Mouse (Mus musculus): ENCODE results near the gene Slc27a3. TPM values are rescaled to one million over a fixed set of nuclear protein-coding genes. Genes with fewer than 3 reads are reported as not detected.

Gene Slc27a3
- polyA plus RNA-seq, 1 experiment from 2014 or later, result 4.3 TPM

DNA sequence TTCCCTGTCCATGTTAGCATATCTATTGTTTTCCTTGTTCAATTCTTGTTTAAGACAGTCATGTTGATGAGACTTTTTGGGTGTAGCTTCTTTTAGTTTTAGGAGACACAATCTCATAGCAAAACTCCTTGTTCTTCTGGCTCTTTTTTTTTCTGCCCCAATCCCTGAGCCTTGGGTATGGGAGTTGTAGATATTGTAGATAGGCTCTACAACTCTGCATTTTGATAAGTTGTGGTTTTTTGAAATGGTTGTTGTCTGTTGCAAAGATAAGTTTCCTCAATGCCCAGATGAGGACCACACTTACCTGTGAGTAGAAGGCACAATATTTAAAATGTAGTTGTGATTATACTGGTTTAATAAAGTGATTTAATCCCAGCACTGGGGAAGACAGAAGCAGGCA is 49.6 kb downstream of the Slc27a3 start:
- peaks cover 2 to 8% of the 10 kb centered on the region in 2 experiments; a peak in 2 of 4 replicates for H3K4me1 ChIP-seq (ENCODE audit: control insufficient read depth in 2 of 2, insufficient read depth in 2 of 2, low read length in 2 of 2)
- H3K9ac ChIP-seq (ENCODE audit: low read length), result no peak overlapping the region
- no peak overlapping the region for H3K4me2 ChIP-seq (ENCODE audit: low read length)
- H3K4me3 ChIP-seq (ENCODE audit: control insufficient read depth in 1 of 2, insufficient read depth in 1 of 2, low read depth in 1 of 2, low read length in 2 of 2), result no peak overlapping the region
- no peaks in the 10 kb centered on the region for H3K9me3 ChIP-seq (ENCODE audit: control insufficient read depth, low read length)
- no peaks in the 10 kb centered on the region for H3K27me3 ChIP-seq (ENCODE audit: control insufficient read depth, insufficient read depth, low read length)
- H3K27ac ChIP-seq (replicated peaks in 1 of 2; ENCODE audit: control insufficient read depth in 1 of 2, insufficient read depth in 1 of 2, low read depth in 2 of 2, low read length in 2 of 2), result no peak overlapping the region
- peaks cover 29% of the 10 kb centered on the region for H3K36me3 ChIP-seq (ENCODE audit: control insufficient read depth, insufficient read depth, low read length)
- no peak for ATAC-seq (ENCODE audit: insufficient number of reproducible peaks, insufficient read depth, low FRiP score, low read depth)

DNA sequence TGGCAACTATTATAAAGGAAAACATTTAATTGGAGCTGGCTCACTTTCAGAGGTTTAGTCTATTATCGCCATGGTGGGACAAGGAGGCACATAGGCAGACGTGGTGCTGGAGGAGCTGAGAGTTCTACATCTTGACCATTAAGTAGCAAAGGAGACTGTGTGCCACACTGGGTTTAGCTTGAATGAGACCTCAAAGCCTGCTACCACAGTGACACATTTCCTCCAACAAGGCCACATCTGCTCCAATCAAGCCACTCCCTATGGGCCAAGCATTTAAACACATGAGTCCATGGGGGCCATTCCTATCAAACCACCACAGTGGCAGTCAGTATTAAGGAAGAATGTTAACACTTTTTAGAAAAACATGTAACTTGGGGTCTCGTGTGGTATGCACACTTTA is 51.5 kb downstream of the Slc27a3 start:
- Histone ChIP-seq H3K9me3 (ENCODE audit: control insufficient read depth, low read length) (no peaks in the 10 kb centered on the region), H3K27ac (replicated peaks in 1 of 2; ENCODE audit: control insufficient read depth in 1 of 2, insufficient read depth in 1 of 2, low read depth in 2 of 2, low read length in 2 of 2) (no peak overlapping the region; a peak in 1 of 4 replicates), H3K4me2 (ENCODE audit: low read length) (no peak overlapping the region), H3K4me3 (ENCODE audit: control insufficient read depth in 1 of 2, insufficient read depth in 1 of 2, low read depth in 1 of 2, low read length in 2 of 2) (no peak overlapping the region), H3K36me3 (ENCODE audit: control insufficient read depth, insufficient read depth, low read length) (peaks cover 18% of the 10 kb centered on the region), H3K27me3 (ENCODE audit: control insufficient read depth, insufficient read depth, low read length) (no peaks in the 10 kb centered on the region), H3K4me1 (ENCODE audit: control insufficient read depth in 2 of 2, insufficient read depth in 2 of 2, low read length in 2 of 2) (peaks cover 2 to 8% of the 10 kb centered on the region in 2 experiments; a peak in 2 of 4 replicates), H3K9ac (ENCODE audit: low read length) (no peak overlapping the region)
- no peak for ATAC-seq (ENCODE audit: insufficient number of reproducible peaks, insufficient read depth, low FRiP score, low read depth)
- 83% methylated on average over 3 of the region's 3 CpGs for WGBS

DNA sequence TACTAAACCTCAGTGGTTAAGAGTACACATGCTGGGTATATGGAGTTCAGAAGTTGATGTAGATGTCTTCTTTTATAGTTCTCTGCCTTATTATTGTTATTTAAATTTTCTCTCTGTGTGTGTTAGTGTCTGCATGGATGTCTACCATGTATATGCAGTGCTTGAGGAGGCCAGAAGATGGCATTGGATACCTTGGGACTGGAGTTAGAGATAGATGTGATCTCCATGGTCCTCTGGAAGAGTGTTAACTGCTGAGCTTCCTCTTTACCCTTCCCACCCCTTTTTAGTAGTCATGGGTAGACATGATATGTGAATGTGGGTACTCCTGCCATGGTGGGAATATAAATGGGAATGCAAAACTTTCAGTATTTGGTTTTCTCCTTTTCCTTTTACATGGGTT is 54.2 kb downstream of the Slc27a3 start:
- Histone ChIP-seq H3K27me3 (ENCODE audit: control insufficient read depth, insufficient read depth, low read length) (no peaks in the 10 kb centered on the region), H3K4me1 (ENCODE audit: control insufficient read depth in 2 of 2, insufficient read depth in 2 of 2, low read length in 2 of 2) (peaks cover 2 to 8% of the 10 kb centered on the region in 2 experiments; a peak in 2 of 4 replicates), H3K9me3 (ENCODE audit: control insufficient read depth, low read length) (no peaks in the 10 kb centered on the region), H3K9ac (ENCODE audit: low read length) (no peak overlapping the region), H3K4me2 (ENCODE audit: low read length) (no peak overlapping the region), H3K27ac (replicated peaks in 1 of 2; ENCODE audit: control insufficient read depth in 1 of 2, insufficient read depth in 1 of 2, low read depth in 2 of 2, low read length in 2 of 2) (no peak overlapping the region), H3K36me3 (ENCODE audit: control insufficient read depth, insufficient read depth, low read length) (0 out of 2 replicates have a peak, but pooled peaks cover 3% of the 10 kb centered on the region), H3K4me3 (ENCODE audit: control insufficient read depth in 1 of 2, insufficient read depth in 1 of 2, low read depth in 1 of 2, low read length in 2 of 2) (no peak overlapping the region)
- no peak for ATAC-seq (ENCODE audit: insufficient number of reproducible peaks, insufficient read depth, low FRiP score, low read depth)

Other genes with a start within 250 kb of the Slc27a3 start
- 1,133 and 1,344 TPM in 2 replicates for gene Rps27, start 176.3 kb downstream of the Slc27a3 start, polyA plus RNA-seq (2014; fragmentation: Nextera tagmentation; extraction: Ambion mirVana)
- 12.1 and 12.6 TPM in 2 replicates for gene Rab13, start 176.2 kb downstream of the Slc27a3 start, polyA plus RNA-seq (2014; fragmentation: Nextera tagmentation; extraction: Ambion mirVana)
- gene Jtb, start 158.3 kb downstream of the Slc27a3 start, polyA plus RNA-seq (2014; fragmentation: Nextera tagmentation; extraction: Ambion mirVana), result 95.1 and 96.7 TPM in 2 replicates
- gene Creb3l4, start 146.4 kb downstream of the Slc27a3 start, polyA plus RNA-seq (2014; fragmentation: Nextera tagmentation; extraction: Ambion mirVana), result 1.9 and 3.5 TPM in 2 replicates
- gene Slc39a1, start 141.8 kb downstream of the Slc27a3 start, polyA plus RNA-seq (2014; fragmentation: Nextera tagmentation; extraction: Ambion mirVana), result 86.6 and 88.2 TPM in 2 replicates
- 7.5 and 8.7 TPM in 2 replicates for gene Crtc2, start 135.8 kb downstream of the Slc27a3 start, polyA plus RNA-seq (2014; fragmentation: Nextera tagmentation; extraction: Ambion mirVana)
- gene Dennd4b, start 124.8 kb downstream of the Slc27a3 start, polyA plus RNA-seq (2014; fragmentation: Nextera tagmentation; extraction: Ambion mirVana), result 5.4 and 5.6 TPM in 2 replicates
- gene Gatad2b, start 96.8 kb downstream of the Slc27a3 start, polyA plus RNA-seq (2014; fragmentation: Nextera tagmentation; extraction: Ambion mirVana), result 8.2 and 9.4 TPM in 2 replicates
- 21.0 and 22.1 TPM in 2 replicates for gene Ints3, start 43.7 kb upstream of the Slc27a3 start, polyA plus RNA-seq (2014; fragmentation: Nextera tagmentation; extraction: Ambion mirVana)
- 11.6 and 11.8 TPM in 2 replicates for gene Npr1, start 75.9 kb upstream of the Slc27a3 start, polyA plus RNA-seq (2014; fragmentation: Nextera tagmentation; extraction: Ambion mirVana)
- gene Ilf2, start 86.2 kb upstream of the Slc27a3 start, polyA plus RNA-seq (2014; fragmentation: Nextera tagmentation; extraction: Ambion mirVana), result 110 and 112 TPM in 2 replicates
- 83.8 and 89.3 TPM in 2 replicates for gene Snapin, start 101.1 kb upstream of the Slc27a3 start, polyA plus RNA-seq (2014; fragmentation: Nextera tagmentation; extraction: Ambion mirVana)
- 60.2 and 65.7 TPM in 2 replicates for gene Chtop, start 119.6 kb upstream of the Slc27a3 start, polyA plus RNA-seq (2014; fragmentation: Nextera tagmentation; extraction: Ambion mirVana)
- gene S100a1, start 124.5 kb upstream of the Slc27a3 start, polyA plus RNA-seq (2014; fragmentation: Nextera tagmentation; extraction: Ambion mirVana), result 319 and 338 TPM in 2 replicates
- gene S100a13, start 124.5 kb upstream of the Slc27a3 start, polyA plus RNA-seq (2014; fragmentation: Nextera tagmentation; extraction: Ambion mirVana), result 86.9 and 99.9 TPM in 2 replicates
- not detected in 2 replicates for gene S100a14, start 136.9 kb upstream of the Slc27a3 start, polyA plus RNA-seq (2014; fragmentation: Nextera tagmentation; extraction: Ambion mirVana)
- gene S100a16, start 147.3 kb upstream of the Slc27a3 start, polyA plus RNA-seq (2014; fragmentation: Nextera tagmentation; extraction: Ambion mirVana), result 80.7 and 84.0 TPM in 2 replicates
- gene S100a3, start 170.6 kb upstream of the Slc27a3 start, polyA plus RNA-seq (2014; fragmentation: Nextera tagmentation; extraction: Ambion mirVana), result 0.32 TPM in 2 replicates
- gene S100a2, start 200.3 kb upstream of the Slc27a3 start, polyA plus RNA-seq (2014; fragmentation: Nextera tagmentation; extraction: Ambion mirVana), result not detected in 2 replicates
- not detected in 2 replicates for gene Gm42674, start 212.0 kb upstream of the Slc27a3 start, polyA plus RNA-seq (2014; fragmentation: Nextera tagmentation; extraction: Ambion mirVana)
- gene S100a4, start 213.8 kb upstream of the Slc27a3 start, polyA plus RNA-seq (2014; fragmentation: Nextera tagmentation; extraction: Ambion mirVana), result 2.5 and 3.8 TPM in 2 replicates
- not detected in 2 replicates for gene S100a5, start 218.6 kb upstream of the Slc27a3 start, polyA plus RNA-seq (2014; fragmentation: Nextera tagmentation; extraction: Ambion mirVana)
- 43.9 and 49.8 TPM in 2 replicates for gene S100a6, start 222.9 kb upstream of the Slc27a3 start, polyA plus RNA-seq (2014; fragmentation: Nextera tagmentation; extraction: Ambion mirVana)

Measured in heart, embryonic 14.5 days (tissue).